In genomic region chr11:8061989-8062388, GRCm38 (mm10) we compare ENCODE assay signal across 22 mouse cellular contexts.
DNase-seq lines count a peak whose midpoint lies in the region; ATAC-seq lines count a peak whose summit lies in the region.
"Had no signal": no experiment of that assay in that cellular context is flagged by ENCODE, and none has a peak within 500 bp of the region (broad histone marks: within the 10 kb centered on the region; RNA-seq: fewer than 3 reads in every experiment).

No protein-coding gene starts in this region.

- ATAC-seq in kidney, embryonic 14.5 days (ENCODE audit: low FRiP score, low TSS enrichment) = peak; percentile 55; the same call in 1 of the 2 replicates
- ATAC-seq in kidney, embryonic 15.5 days (replicated peaks; ENCODE audit: low FRiP score) = peak; percentile 56; the same call in 1 of the 2 replicates
- peak; percentile 19; the same call in 1 of the 2 replicates for ATAC-seq in kidney, embryonic 16.5 days (ENCODE audit: low FRiP score, low TSS enrichment)
- ATAC-seq: activated CD4-positive, CD25-positive, alpha-beta regulatory T cell, adult 4 months; CD4-positive, CD25-positive, alpha-beta regulatory T cell, adult 4 months; Patski had no signal

- no peaks in the 10 kb centered on the region for H3K4me1 ChIP-seq in kidney, embryonic 14.5 days (ENCODE audit: control insufficient read depth, insufficient read depth, low read length)
- no peaks in the 10 kb centered on the region for H3K4me1 ChIP-seq in kidney, embryonic 15.5 days
- no peaks in the 10 kb centered on the region for H3K4me1 ChIP-seq in kidney, embryonic 16.5 days (ENCODE audit: insufficient read depth, low read length)

- peak overlapping the region; percentile 25; the same call in 1 of the 2 replicates for H3K27ac ChIP-seq in kidney, embryonic 14.5 days (ENCODE audit: low read depth, low read length)
- H3K27ac ChIP-seq in kidney, embryonic 15.5 days = peak overlapping the region; percentile 22; the same call in 1 of the 2 replicates
- peak overlapping the region; percentile 64 for H3K27ac ChIP-seq in kidney, embryonic 16.5 days (ENCODE audit: low read length)

- no peaks in the 10 kb centered on the region for H3K27me3 ChIP-seq in kidney, embryonic 14.5 days (ENCODE audit: control insufficient read depth, insufficient read depth, low read length)
- H3K27me3 ChIP-seq in kidney, embryonic 15.5 days = no peaks in the 10 kb centered on the region
- H3K27me3 ChIP-seq in kidney, embryonic 16.5 days (ENCODE audit: insufficient read depth, low read length) = no peaks in the 10 kb centered on the region
- H3K27me3 ChIP-seq: CH12.LX, Patski had no signal

- WGBS in kidney, embryonic 14.5 days = 60% methylated on average over 3 of the region's 3 CpGs
- WGBS in kidney, embryonic 15.5 days = 58% methylated on average over 3 of the region's 3 CpGs
- WGBS in kidney, embryonic 16.5 days = 56% methylated on average over 3 of the region's 3 CpGs

- no peaks in the 10 kb centered on the region for H3K9me3 ChIP-seq in kidney, embryonic 14.5 days (ENCODE audit: control insufficient read depth, low read length)
- H3K9me3 ChIP-seq in kidney, embryonic 15.5 days (replicated peaks) = no peaks in the 10 kb centered on the region
- no peaks in the 10 kb centered on the region for H3K9me3 ChIP-seq in kidney, embryonic 16.5 days (ENCODE audit: low read length)

- no peak overlapping the region for H3K4me3 ChIP-seq in kidney, embryonic 14.5 days (ENCODE audit: low read length)
- no peak overlapping the region for H3K4me3 ChIP-seq in kidney, embryonic 15.5 days (replicated peaks)
- H3K4me3 ChIP-seq in kidney, embryonic 16.5 days (ENCODE audit: low read length) = no peak overlapping the region

- H3K4me2 ChIP-seq in kidney, embryonic 14.5 days (replicated peaks; ENCODE audit: low read depth, low read length) = no peak overlapping the region
- no peak overlapping the region for H3K4me2 ChIP-seq in kidney, embryonic 15.5 days
- H3K4me2 ChIP-seq in kidney, embryonic 16.5 days (replicated peaks; ENCODE audit: low read depth, low read length) = no peak overlapping the region

- intact Hi-C loops in heart, postnatal 14 days (cut with DNase I) = no loop called here

- H3K36me3 ChIP-seq in kidney, embryonic 14.5 days (ENCODE audit: control insufficient read depth, insufficient read depth, low read length) = no peaks in the 10 kb centered on the region
- no peaks in the 10 kb centered on the region for H3K36me3 ChIP-seq in kidney, embryonic 15.5 days
- H3K36me3 ChIP-seq in kidney, embryonic 16.5 days (ENCODE audit: insufficient read depth, low read length) = no peaks in the 10 kb centered on the region
- H3K36me3 ChIP-seq: G1E had no signal

- no peak overlapping the region for H3K9ac ChIP-seq in kidney, embryonic 14.5 days (ENCODE audit: low read depth, low read length)
- H3K9ac ChIP-seq in kidney, embryonic 15.5 days = no peak overlapping the region
- H3K9ac ChIP-seq in kidney, embryonic 16.5 days (replicated peaks; ENCODE audit: low read length) = no peak overlapping the region

- DNase-seq in heart, adult 11 months = peak; percentile 63
- DNase-seq in heart, postnatal 14 days = no peak
- no peak for DNase-seq in kidney, postnatal 10 days
- DNase-seq in kidney, postnatal 4 days = no peak
- no peak for DNase-seq in kidney, adult 11 months
- DNase-seq: adrenal gland, adult 2 months; adrenal gland, adult 8-10 months; adrenal gland, postnatal 10 days; adrenal gland, postnatal 14 days; adrenal gland, postnatal 25 days; adrenal gland, postnatal 36 days; B cell, adult 2 months; cerebellum, adult 11 months; cerebellum, adult 11-12 months had no signal
